Mouse (Mus musculus): ENCODE measurements around the gene Brpf3. TPM values are rescaled to one million over a fixed set of nuclear protein-coding genes. Genes with fewer than 3 reads are reported as not detected.

Gene Brpf3
- polyA plus RNA-seq, 1 experiment from 2014 or later, result 6.0 TPM

GRCm38 (mm10) chr17:28876821-28877220, 75.9 kb downstream of the Brpf3 start:
- Histone ChIP-seq H3K27me3 (ENCODE audit: control insufficient read depth, insufficient read depth, low read length) (peaks cover 15% of the 10 kb centered on the region), H3K9me3 (ENCODE audit: control insufficient read depth, low read length) (no peaks in the 10 kb centered on the region), H3K27ac (replicated peaks in 1 of 2; ENCODE audit: control insufficient read depth in 1 of 2, insufficient read depth in 1 of 2, low read depth in 2 of 2, low read length in 2 of 2) (no peak overlapping the region), H3K4me2 (ENCODE audit: low read length) (no peak overlapping the region; the same call in 1 of the 2 replicates), H3K36me3 (ENCODE audit: control insufficient read depth, insufficient read depth, low read length) (no peaks in the 10 kb centered on the region), H3K4me3 (ENCODE audit: control insufficient read depth in 1 of 2, insufficient read depth in 1 of 2, low read depth in 1 of 2, low read length in 2 of 2) (no peak overlapping the region), H3K9ac (ENCODE audit: low read length) (no peak overlapping the region), H3K4me1 (ENCODE audit: control insufficient read depth in 2 of 2, insufficient read depth in 2 of 2, low read length in 2 of 2) (peaks cover 9 to 10% of the 10 kb centered on the region in 2 experiments)
- no peak for ATAC-seq (ENCODE audit: insufficient number of reproducible peaks, insufficient read depth, low FRiP score, low read depth)
- 15% methylated on average over 19 of the region's 19 CpGs for WGBS

- no peak overlapping the region for H3K4me3 ChIP-seq (ENCODE audit: control insufficient read depth in 1 of 2, insufficient read depth in 1 of 2, low read depth in 1 of 2, low read length in 2 of 2)
- no peak overlapping the region for H3K9ac ChIP-seq (ENCODE audit: low read length)
- H3K27me3 ChIP-seq (ENCODE audit: control insufficient read depth, insufficient read depth, low read length), result peaks cover 15% of the 10 kb centered on the region
- 6% methylated on average over 18 of the region's 18 CpGs for WGBS
- no peak overlapping the region for H3K27ac ChIP-seq (replicated peaks in 1 of 2; ENCODE audit: control insufficient read depth in 1 of 2, insufficient read depth in 1 of 2, low read depth in 2 of 2, low read length in 2 of 2)
- ATAC-seq (ENCODE audit: insufficient number of reproducible peaks, insufficient read depth, low FRiP score, low read depth), result no peak
- no peaks in the 10 kb centered on the region for H3K36me3 ChIP-seq (ENCODE audit: control insufficient read depth, insufficient read depth, low read length)
- H3K4me2 ChIP-seq (ENCODE audit: low read length), result peak overlapping the region; percentile 12; the same call in 1 of the 2 replicates
- H3K4me1 ChIP-seq (ENCODE audit: control insufficient read depth in 2 of 2, insufficient read depth in 2 of 2, low read length in 2 of 2), result peaks cover 7 to 8% of the 10 kb centered on the region in 2 experiments
- no peaks in the 10 kb centered on the region for H3K9me3 ChIP-seq (ENCODE audit: control insufficient read depth, low read length)
These were observed 79.1 kb downstream of the Brpf3 start for GRCm38 (mm10) chr17:28879931-28880391.

DNA sequence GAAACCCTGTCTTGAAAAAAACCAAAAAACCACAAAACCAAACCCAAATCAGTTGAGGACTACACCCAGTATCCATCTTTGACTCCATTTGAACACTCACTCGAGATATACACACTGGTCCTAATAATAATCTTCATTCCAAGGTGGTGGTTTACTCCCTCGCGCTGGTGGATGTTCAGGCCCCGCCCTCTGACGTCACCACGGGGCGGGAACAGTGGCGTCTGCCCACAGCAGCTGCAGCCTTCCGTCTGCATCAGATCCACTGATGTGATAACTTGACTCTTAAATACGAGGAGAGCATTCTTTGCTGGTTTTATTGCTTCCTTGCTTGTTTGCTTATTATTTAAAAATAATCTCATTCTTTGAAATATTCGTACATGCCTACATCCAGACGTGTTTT, 81.4 kb downstream of the Brpf3 start:
- no peak overlapping the region for H3K9ac ChIP-seq (ENCODE audit: low read length)
- H3K4me3 ChIP-seq (ENCODE audit: control insufficient read depth in 1 of 2, insufficient read depth in 1 of 2, low read depth in 1 of 2, low read length in 2 of 2), result no peak overlapping the region
- WGBS, result 4% methylated on average over 12 of the region's 12 CpGs
- H3K27me3 ChIP-seq (ENCODE audit: control insufficient read depth, insufficient read depth, low read length), result peaks cover 15% of the 10 kb centered on the region
- ATAC-seq (ENCODE audit: insufficient number of reproducible peaks, insufficient read depth, low FRiP score, low read depth), result no peak
- no peaks in the 10 kb centered on the region for H3K4me1 ChIP-seq (ENCODE audit: control insufficient read depth in 2 of 2, insufficient read depth in 2 of 2, low read length in 2 of 2)
- no peaks in the 10 kb centered on the region for H3K36me3 ChIP-seq (ENCODE audit: control insufficient read depth, insufficient read depth, low read length)
- peak overlapping the region; percentile 47 for H3K4me2 ChIP-seq (ENCODE audit: low read length)
- no peak overlapping the region for H3K27ac ChIP-seq (replicated peaks in 1 of 2; ENCODE audit: control insufficient read depth in 1 of 2, insufficient read depth in 1 of 2, low read depth in 2 of 2, low read length in 2 of 2)
- no peaks in the 10 kb centered on the region for H3K9me3 ChIP-seq (ENCODE audit: control insufficient read depth, low read length)

DNA sequence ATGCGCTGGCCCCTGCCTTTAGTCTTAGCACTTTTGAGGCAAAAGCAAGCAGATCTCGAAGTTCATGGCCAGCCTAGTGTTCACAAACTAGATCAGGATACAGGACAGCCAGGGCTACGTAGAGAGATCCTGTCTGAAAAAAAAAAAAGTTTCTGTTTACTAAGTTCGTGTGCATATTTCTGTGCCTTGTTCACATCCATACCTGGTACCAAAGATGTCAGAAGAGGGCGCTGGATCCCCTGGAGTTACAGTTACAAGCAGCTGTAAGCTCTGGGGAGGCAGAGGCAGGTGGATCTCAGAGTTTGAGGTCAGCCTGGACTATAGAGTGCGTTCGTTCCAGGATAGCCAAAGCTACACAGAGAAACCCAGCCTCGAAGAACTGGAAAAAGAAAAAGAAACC, 81.9 kb downstream of the Brpf3 start:
- WGBS, result 50% methylated on average over 8 of the region's 8 CpGs
- H3K36me3 ChIP-seq (ENCODE audit: control insufficient read depth, insufficient read depth, low read length), result no peaks in the 10 kb centered on the region
- H3K4me3 ChIP-seq (ENCODE audit: control insufficient read depth in 1 of 2, insufficient read depth in 1 of 2, low read depth in 1 of 2, low read length in 2 of 2), result no peak overlapping the region
- H3K27ac ChIP-seq (replicated peaks in 1 of 2; ENCODE audit: control insufficient read depth in 1 of 2, insufficient read depth in 1 of 2, low read depth in 2 of 2, low read length in 2 of 2), result no peak overlapping the region
- no peak overlapping the region for H3K9ac ChIP-seq (ENCODE audit: low read length)
- no peaks in the 10 kb centered on the region for H3K9me3 ChIP-seq (ENCODE audit: control insufficient read depth, low read length)
- H3K4me2 ChIP-seq (ENCODE audit: low read length), result peak overlapping the region; percentile 47
- ATAC-seq (ENCODE audit: insufficient number of reproducible peaks, insufficient read depth, low FRiP score, low read depth), result no peak
- H3K4me1 ChIP-seq (ENCODE audit: control insufficient read depth in 2 of 2, insufficient read depth in 2 of 2, low read length in 2 of 2), result no peaks in the 10 kb centered on the region
- H3K27me3 ChIP-seq (ENCODE audit: control insufficient read depth, insufficient read depth, low read length), result peaks cover 15% of the 10 kb centered on the region

- Histone ChIP-seq H3K4me3 (ENCODE audit: control insufficient read depth in 1 of 2, insufficient read depth in 1 of 2, low read depth in 1 of 2, low read length in 2 of 2) (no peak overlapping the region), H3K9ac (ENCODE audit: low read length) (no peak overlapping the region), H3K9me3 (ENCODE audit: control insufficient read depth, low read length) (0 out of 2 replicates have a peak, but pooled peaks cover 4% of the 10 kb centered on the region), H3K4me1 (ENCODE audit: control insufficient read depth in 2 of 2, insufficient read depth in 2 of 2, low read length in 2 of 2) (no peaks in the 10 kb centered on the region), H3K4me2 (ENCODE audit: low read length) (no peak overlapping the region), H3K27me3 (ENCODE audit: control insufficient read depth, insufficient read depth, low read length) (peaks cover 12% of the 10 kb centered on the region), H3K36me3 (ENCODE audit: control insufficient read depth, insufficient read depth, low read length) (no peaks in the 10 kb centered on the region), H3K27ac (replicated peaks in 1 of 2; ENCODE audit: control insufficient read depth in 1 of 2, insufficient read depth in 1 of 2, low read depth in 2 of 2, low read length in 2 of 2) (no peak overlapping the region)
- no peak for ATAC-seq (ENCODE audit: insufficient number of reproducible peaks, insufficient read depth, low FRiP score, low read depth)
- WGBS, result 48% methylated on average over 10 of the region's 10 CpGs
These were observed 83.1 kb downstream of the Brpf3 start for GRCm38 (mm10) chr17:28883941-28884516.

GRCm38 (mm10) chr17:28885231-28885630, 84.3 kb downstream of the Brpf3 start:
- H3K9ac ChIP-seq (ENCODE audit: low read length), result no peak overlapping the region
- peaks cover 11% of the 10 kb centered on the region for H3K27me3 ChIP-seq (ENCODE audit: control insufficient read depth, insufficient read depth, low read length)
- no peaks in the 10 kb centered on the region for H3K36me3 ChIP-seq (ENCODE audit: control insufficient read depth, insufficient read depth, low read length)
- 77% methylated on average over 8 of the region's 8 CpGs for WGBS
- no peak overlapping the region for H3K4me3 ChIP-seq (ENCODE audit: control insufficient read depth in 1 of 2, insufficient read depth in 1 of 2, low read depth in 1 of 2, low read length in 2 of 2)
- H3K4me1 ChIP-seq (ENCODE audit: control insufficient read depth in 2 of 2, insufficient read depth in 2 of 2, low read length in 2 of 2), result no peaks in the 10 kb centered on the region
- H3K4me2 ChIP-seq (ENCODE audit: low read length), result no peak overlapping the region
- ATAC-seq (ENCODE audit: insufficient number of reproducible peaks, insufficient read depth, low FRiP score, low read depth), result no peak
- H3K9me3 ChIP-seq (ENCODE audit: control insufficient read depth, low read length), result 0 out of 2 replicates have a peak, but pooled peaks cover 4% of the 10 kb centered on the region
- no peak overlapping the region for H3K27ac ChIP-seq (replicated peaks in 1 of 2; ENCODE audit: control insufficient read depth in 1 of 2, insufficient read depth in 1 of 2, low read depth in 2 of 2, low read length in 2 of 2)

- Histone ChIP-seq H3K4me1 (ENCODE audit: control insufficient read depth in 2 of 2, insufficient read depth in 2 of 2, low read length in 2 of 2) (no peaks in the 10 kb centered on the region), H3K9me3 (ENCODE audit: control insufficient read depth, low read length) (0 out of 2 replicates have a peak, but pooled peaks cover 4% of the 10 kb centered on the region), H3K36me3 (ENCODE audit: control insufficient read depth, insufficient read depth, low read length) (no peaks in the 10 kb centered on the region), H3K4me2 (ENCODE audit: low read length) (no peak overlapping the region), H3K27me3 (ENCODE audit: control insufficient read depth, insufficient read depth, low read length) (peaks cover 3% of the 10 kb centered on the region; the same call in 1 of the 2 replicates), H3K4me3 (ENCODE audit: control insufficient read depth in 1 of 2, insufficient read depth in 1 of 2, low read depth in 1 of 2, low read length in 2 of 2) (no peak overlapping the region), H3K27ac (replicated peaks in 1 of 2; ENCODE audit: control insufficient read depth in 1 of 2, insufficient read depth in 1 of 2, low read depth in 2 of 2, low read length in 2 of 2) (no peak overlapping the region), H3K9ac (ENCODE audit: low read length) (no peak overlapping the region)
- no peak for ATAC-seq (ENCODE audit: insufficient number of reproducible peaks, insufficient read depth, low FRiP score, low read depth)
- 83% methylated on average over 8 of the region's 8 CpGs for WGBS
These were observed 85.4 kb downstream of the Brpf3 start for GRCm38 (mm10) chr17:28886266-28886665.

Measured in heart, embryonic 14.5 days (tissue).